Mouse (Mus musculus): ENCODE results near the gene Hmga2. TPM values are rescaled to one million over a fixed set of nuclear protein-coding genes. Genes with fewer than 3 reads are reported as not detected.

Gene Hmga2
- polyA plus RNA-seq, 1 experiment from 2014 or later = 18.0 TPM

- Histone ChIP-seq H3K4me3 (ENCODE audit: inconsistent target) (no peak overlapping the region), H3K36me3 (ENCODE audit: inconsistent target) (no peaks in the 10 kb centered on the region), H3K79me2 (ENCODE audit: inconsistent target) (peaks cover 12% of the 10 kb centered on the region; the same call in 1 of the 2 replicates), H3K27ac (no peak overlapping the region)
- WGBS (ENCODE audit: missing documents) = 100% methylated on average over 4 of the region's 4 CpGs
These were observed 70.9 kb downstream of the Hmga2 start for GRCm38 (mm10) chr10:120405322-120405721.

GRCm38 (mm10) chr10:120402966-120403365 lies 73.3 kb downstream of the Hmga2 start:
- Histone ChIP-seq H3K27ac (no peak overlapping the region), H3K79me2 (ENCODE audit: inconsistent target) (peaks cover 12% of the 10 kb centered on the region; the same call in 1 of the 2 replicates), H3K4me3 (ENCODE audit: inconsistent target) (no peak overlapping the region), H3K36me3 (ENCODE audit: inconsistent target) (no peaks in the 10 kb centered on the region)
- WGBS (ENCODE audit: missing documents) = 49% methylated on average over 5 of the region's 5 CpGs

DNA sequence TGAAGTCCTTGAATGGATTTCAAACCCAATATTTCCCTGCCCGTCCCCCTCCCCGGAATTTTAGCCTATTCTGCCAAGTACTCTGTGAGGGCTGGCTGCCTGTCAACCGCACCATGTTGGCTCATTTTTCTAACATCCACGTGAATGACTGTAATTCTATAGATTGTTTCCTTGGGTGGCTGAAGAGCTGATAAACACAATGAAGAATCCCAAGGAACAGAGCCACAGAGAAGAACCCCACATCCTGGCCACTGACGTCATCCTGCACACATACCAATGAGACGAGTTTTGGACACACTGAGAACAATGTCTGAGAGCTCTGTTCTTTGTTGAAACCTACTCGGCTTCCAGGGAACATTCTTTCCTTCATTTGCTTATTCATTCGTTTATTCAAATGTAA lies 74.5 kb downstream of the Hmga2 start:
- no peak overlapping the region for H3K4me3 ChIP-seq (ENCODE audit: inconsistent target)
- H3K27ac ChIP-seq = no peak overlapping the region
- 91% methylated on average over 8 of the region's 8 CpGs for WGBS (ENCODE audit: missing documents)
- peaks cover 12% of the 10 kb centered on the region; the same call in 1 of the 2 replicates for H3K79me2 ChIP-seq (ENCODE audit: inconsistent target)
- no peaks in the 10 kb centered on the region for H3K36me3 ChIP-seq (ENCODE audit: inconsistent target)

GRCm38 (mm10) chr10:120399846-120400510 lies 76.3 kb downstream of the Hmga2 start:
- no peaks in the 10 kb centered on the region for H3K36me3 ChIP-seq (ENCODE audit: inconsistent target)
- H3K4me3 ChIP-seq (ENCODE audit: inconsistent target) = no peak overlapping the region
- H3K27ac ChIP-seq = no peak overlapping the region
- 78% methylated on average over 9 of the region's 9 CpGs for WGBS (ENCODE audit: missing documents)
- H3K79me2 ChIP-seq (ENCODE audit: inconsistent target) = peaks cover 12% of the 10 kb centered on the region; the same call in 1 of the 2 replicates

DNA sequence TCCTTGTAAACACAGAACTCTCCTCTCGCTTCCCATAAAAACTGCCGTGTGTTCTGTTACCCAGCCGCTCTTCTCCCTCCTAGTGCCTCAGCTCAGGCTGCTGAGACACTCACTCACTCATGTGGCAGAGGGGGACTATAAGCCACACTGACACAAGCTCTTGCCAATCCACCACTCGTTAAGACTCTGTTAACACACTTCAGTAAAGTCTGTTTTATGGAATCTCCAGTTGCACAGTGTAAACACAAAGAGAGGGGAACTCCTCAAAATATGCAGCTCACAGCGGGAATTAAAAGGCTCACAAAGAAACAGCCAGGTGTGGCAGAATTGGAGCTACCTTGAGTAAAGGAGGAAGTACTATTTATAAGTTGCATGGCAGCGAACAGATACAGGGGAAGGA lies 77.5 kb downstream of the Hmga2 start:
- 72% methylated on average over 6 of the region's 6 CpGs for whole genome bisulfite sequencing (ENCODE audit: missing documents)
- no peak overlapping the region for H3K27ac ChIP-seq
- H3K4me3 ChIP-seq (ENCODE audit: inconsistent target) = no peak overlapping the region
- H3K36me3 ChIP-seq (ENCODE audit: inconsistent target) = no peaks in the 10 kb centered on the region
- H3K79me2 ChIP-seq (ENCODE audit: inconsistent target) = peaks cover 12% of the 10 kb centered on the region; the same call in 1 of the 2 replicates

- H3K27ac ChIP-seq = no peak overlapping the region
- 86% methylated on average over 13 of the region's 17 CpGs for WGBS (ENCODE audit: missing documents)
- H3K4me3 ChIP-seq (ENCODE audit: inconsistent target) = no peak overlapping the region
- H3K79me2 ChIP-seq (ENCODE audit: inconsistent target) = peaks cover 8% of the 10 kb centered on the region; the same call in 1 of the 2 replicates
- H3K36me3 ChIP-seq (ENCODE audit: inconsistent target) = no peaks in the 10 kb centered on the region
These were observed 79.0 kb downstream of the Hmga2 start for GRCm38 (mm10) chr10:120397211-120397631.

- 96% methylated on average over 6 of the region's 6 CpGs for WGBS (ENCODE audit: missing documents)
- no peak overlapping the region for H3K4me3 ChIP-seq (ENCODE audit: inconsistent target)
- no peaks in the 10 kb centered on the region for H3K36me3 ChIP-seq (ENCODE audit: inconsistent target)
- H3K79me2 ChIP-seq (ENCODE audit: inconsistent target) = no peaks in the 10 kb centered on the region
- H3K27ac ChIP-seq = no peak overlapping the region
These were observed 80.7 kb downstream of the Hmga2 start for GRCm38 (mm10) chr10:120395550-120395949.

- WGBS (ENCODE audit: missing documents) = 64% methylated on average over 9 of the region's 9 CpGs
- Histone ChIP-seq H3K36me3 (ENCODE audit: inconsistent target) (no peaks in the 10 kb centered on the region), H3K4me3 (ENCODE audit: inconsistent target) (no peak overlapping the region), H3K79me2 (ENCODE audit: inconsistent target) (no peaks in the 10 kb centered on the region), H3K27ac (0 out of 2 replicates have a peak overlapping the region, but pooled peaks have one; percentile 4)
These were observed 81.5 kb downstream of the Hmga2 start for GRCm38 (mm10) chr10:120394740-120395139.

GRCm38 (mm10) chr10:120391971-120392716 lies 84.1 kb downstream of the Hmga2 start:
- Histone ChIP-seq H3K27ac (no peak overlapping the region), H3K4me3 (ENCODE audit: inconsistent target) (no peak overlapping the region), H3K79me2 (ENCODE audit: inconsistent target) (no peaks in the 10 kb centered on the region), H3K36me3 (ENCODE audit: inconsistent target) (no peaks in the 10 kb centered on the region)
- 85% methylated on average over 14 of the region's 14 CpGs for WGBS (ENCODE audit: missing documents)

DNA sequence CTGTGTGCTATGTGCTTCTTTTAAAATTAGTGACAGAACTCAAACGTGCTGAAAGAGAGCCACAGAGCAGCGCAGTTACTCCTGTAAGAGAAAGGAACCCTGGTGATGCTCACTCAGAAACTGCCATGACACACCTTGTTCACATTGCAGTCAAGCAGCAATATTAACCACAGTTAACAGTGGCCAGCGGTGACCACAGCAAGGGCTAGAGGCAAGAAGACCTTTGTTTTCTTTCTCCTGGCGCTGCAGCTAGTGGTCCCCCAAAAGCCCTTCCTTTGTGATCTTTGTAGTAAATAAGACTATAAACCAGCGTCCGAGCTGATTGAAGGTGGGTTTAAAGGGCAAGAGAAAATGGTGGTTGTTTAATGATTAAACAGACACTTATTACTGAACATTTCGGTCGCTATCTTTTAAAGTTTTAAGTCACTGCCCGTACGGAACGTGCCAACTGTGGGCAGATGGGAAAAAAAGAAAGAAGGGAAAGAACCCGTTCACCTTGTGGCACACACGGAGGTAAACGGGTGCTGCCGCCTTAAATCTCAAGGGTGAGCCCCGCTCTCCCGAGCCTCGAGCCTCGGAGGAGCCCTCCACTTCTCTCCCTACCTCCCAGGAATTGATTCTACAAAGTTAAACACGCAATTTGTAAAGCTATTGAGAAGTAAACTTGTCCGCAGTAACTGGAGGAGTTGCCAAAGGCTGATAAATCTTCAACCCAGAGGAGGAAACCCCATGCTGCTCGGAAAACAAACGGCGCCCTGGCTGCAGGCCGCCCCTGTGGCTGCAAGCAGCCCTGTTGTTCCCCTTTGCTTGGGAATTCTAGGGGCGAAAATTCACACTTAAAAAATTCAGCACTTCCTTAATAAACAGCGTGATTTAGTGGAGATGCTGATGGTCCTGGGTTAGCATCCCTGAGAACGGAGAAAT lies 85.1 kb downstream of the Hmga2 start:
- WGBS (ENCODE audit: missing documents) = 88% methylated on average over 28 of the region's 28 CpGs
- H3K36me3 ChIP-seq (ENCODE audit: inconsistent target) = no peaks in the 10 kb centered on the region
- no peak overlapping the region for H3K4me3 ChIP-seq (ENCODE audit: inconsistent target)
- H3K27ac ChIP-seq = no peak overlapping the region
- no peaks in the 10 kb centered on the region for H3K79me2 ChIP-seq (ENCODE audit: inconsistent target)

GRCm38 (mm10) chr10:120389707-120390106 lies 86.6 kb downstream of the Hmga2 start:
- no peaks in the 10 kb centered on the region for H3K36me3 ChIP-seq (ENCODE audit: inconsistent target)
- H3K4me3 ChIP-seq (ENCODE audit: inconsistent target) = no peak overlapping the region
- H3K27ac ChIP-seq = no peak overlapping the region
- no peaks in the 10 kb centered on the region for H3K79me2 ChIP-seq (ENCODE audit: inconsistent target)
- 94% methylated on average over 6 of the region's 6 CpGs for WGBS (ENCODE audit: missing documents)

- 59% methylated on average over 9 of the region's 10 CpGs for WGBS (ENCODE audit: missing documents)
- Histone ChIP-seq H3K27ac (no peak overlapping the region), H3K4me3 (ENCODE audit: inconsistent target) (no peak overlapping the region), H3K36me3 (ENCODE audit: inconsistent target) (no peaks in the 10 kb centered on the region), H3K79me2 (ENCODE audit: inconsistent target) (no peaks in the 10 kb centered on the region)
These were observed 87.3 kb downstream of the Hmga2 start for GRCm38 (mm10) chr10:120388966-120389365.

DNA sequence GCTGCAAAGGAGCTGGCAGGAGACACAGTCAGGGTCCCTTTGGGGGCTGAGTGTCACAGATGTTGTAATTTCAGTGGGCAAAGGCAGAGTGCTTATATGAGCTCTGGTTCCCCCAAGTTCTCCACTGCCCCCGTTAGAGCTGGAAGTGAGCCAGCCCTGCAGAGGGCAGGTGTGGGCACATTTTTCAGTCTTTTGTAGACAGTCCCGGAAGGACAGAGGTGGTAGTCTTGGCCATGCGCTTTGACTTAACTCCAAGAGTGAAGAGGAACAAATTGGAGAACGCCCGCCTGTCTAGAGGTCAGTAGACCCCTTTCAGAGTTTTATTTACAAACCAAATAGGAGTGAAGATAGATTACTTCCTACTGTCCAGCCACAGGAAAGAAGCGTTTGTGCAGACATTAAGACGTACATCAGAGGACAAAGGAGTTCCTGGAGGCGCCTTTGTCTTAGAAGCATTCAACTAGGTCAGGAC lies 87.8 kb downstream of the Hmga2 start:
- no peak overlapping the region for H3K27ac ChIP-seq
- 62% methylated on average over 8 of the region's 8 CpGs for WGBS (ENCODE audit: missing documents)
- H3K79me2 ChIP-seq (ENCODE audit: inconsistent target) = no peaks in the 10 kb centered on the region
- H3K36me3 ChIP-seq (ENCODE audit: inconsistent target) = no peaks in the 10 kb centered on the region
- H3K4me3 ChIP-seq (ENCODE audit: inconsistent target) = no peak overlapping the region

DNA sequence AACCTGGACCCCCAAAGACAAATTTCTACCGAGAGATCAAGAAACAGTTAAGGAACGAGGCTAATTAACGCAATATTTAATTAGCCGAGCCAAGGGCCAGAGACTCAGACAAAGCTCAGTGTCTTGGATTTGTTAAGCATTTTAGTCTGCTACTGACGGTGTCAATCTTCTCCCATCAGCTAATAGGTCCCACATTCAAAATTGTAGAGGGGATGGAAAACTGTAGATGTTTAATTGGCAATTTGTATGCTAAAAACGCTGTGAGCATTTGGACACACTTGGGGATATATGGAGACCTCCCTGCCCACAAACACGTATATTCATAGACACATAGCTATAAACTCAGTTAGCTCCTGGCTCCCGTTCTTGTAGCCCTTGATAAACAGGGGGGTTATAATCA lies 89.2 kb downstream of the Hmga2 start:
- H3K36me3 ChIP-seq (ENCODE audit: inconsistent target) = no peaks in the 10 kb centered on the region
- H3K4me3 ChIP-seq (ENCODE audit: inconsistent target) = no peak overlapping the region
- H3K27ac ChIP-seq = no peak overlapping the region
- H3K79me2 ChIP-seq (ENCODE audit: inconsistent target) = no peaks in the 10 kb centered on the region
- WGBS (ENCODE audit: missing documents) = 92% methylated on average over 8 of the region's 8 CpGs
